Mouse (Mus musculus) layer of hippocampus, adult 18-20 months (tissue): ENCODE data around the gene Ptgr2. TPM values are rescaled to one million over a fixed set of nuclear protein-coding genes. Genes with fewer than 3 reads are reported as not detected.
"Not testable (repeated sequence)": the region's sequence is repeated elsewhere in the genome, so short reads cannot be mapped to it uniquely, and the experiment has no call there.

Experiments used
- DNase-seq, 2 experiments: peaks; one replicate each; pipeline ENCODE4 v3.0.0; 2022; ENCODE audit warnings: low spot score in 2 of 2
- total RNA-seq, 2 experiments: library from RNA; stranded (reverse); gene quantifications; 2 replicates each; pipeline ENCODE4 v1.2.3; 2021

Gene Ptgr2
- total RNA-seq, 2 experiments from 2014 or later: 38.7 to 41.7 TPM

GRCm38 (mm10) chr12:84304101-84304500 is 19.1 kb downstream of the Ptgr2 start:
- no peak for DNase-seq

GRCm38 (mm10) chr12:84304554-84304953 is 19.5 kb downstream of the Ptgr2 start:
- DNase-seq: no peak

- DNase-seq: no peak
Measured at GRCm38 (mm10) chr12:84311306-84311705, 26.3 kb downstream of the Ptgr2 start.

- DNase-seq: no peak
Measured at GRCm38 (mm10) chr12:84316006-84316405, 31.0 kb downstream of the Ptgr2 start.

GRCm38 (mm10) chr12:84316721-84317621 is 31.9 kb downstream of the Ptgr2 start, which contains the start of gene Zfp410:
Zfp410 (plus strand) TSS chr12:84316852.
- peak; percentile 74 to 84 for DNase-seq

- peak in 1 of 2 experiments; percentile 55 for DNase-seq
Measured at GRCm38 (mm10) chr12:84327111-84327512, 42.1 kb downstream of the Ptgr2 start.

- DNase-seq: no peak
Measured at GRCm38 (mm10) chr12:84336963-84337625, 52.1 kb downstream of the Ptgr2 start.

GRCm38 (mm10) chr12:84347192-84347591 is 62.2 kb downstream of the Ptgr2 start:
- no peak for DNase-seq

GRCm38 (mm10) chr12:84358699-84359098 is 73.7 kb downstream of the Ptgr2 start:
- DNase-seq: not testable (repeated sequence)

GRCm38 (mm10) chr12:84361555-84362489 is 76.8 kb downstream of the Ptgr2 start, which contains the start of the genes Coq6 and Fam161b:
Coq6 (plus strand) TSS chr12:84361657.
Fam161b (minus strand) TSS chr12:84361833.
- DNase-seq: peak; percentile 93 to 98

- no peak for DNase-seq
Measured at GRCm38 (mm10) chr12:84362872-84363271, 77.8 kb downstream of the Ptgr2 start.

- DNase-seq: no peak
Measured at GRCm38 (mm10) chr12:84364291-84364690, 79.3 kb downstream of the Ptgr2 start.

- DNase-seq: no peak
Measured at GRCm38 (mm10) chr12:84365137-84365536, 80.1 kb downstream of the Ptgr2 start.

Other genes starting within 250 kb of the Ptgr2 start
- gene Acot4, start 246.9 kb upstream of the Ptgr2 start, total RNA-seq: 1 to 10 TPM; 2.7 to 3.9 TPM
- gene Gm49366, start 246.3 kb upstream of the Ptgr2 start, total RNA-seq: 1 to 10 TPM in 1 of 2 experiments, not detected in 1; 1.3 TPM
- gene Acot3, start 233.1 kb upstream of the Ptgr2 start, total RNA-seq: 1 to 10 TPM; 3.1 to 3.4 TPM
- gene Acot5, start 215.9 kb upstream of the Ptgr2 start, total RNA-seq: 1 to 10 TPM; 6.0 to 6.5 TPM
- 1 to 10 TPM; 5.2 to 5.5 TPM for gene Acot6, start 184.6 kb upstream of the Ptgr2 start, total RNA-seq
- gene Dnal1, start 170.9 kb upstream of the Ptgr2 start, total RNA-seq: 10 to 100 TPM; 96.6 to 97.1 TPM
- gene Pnma1, start 136.7 kb upstream of the Ptgr2 start, total RNA-seq: 1 to 10 TPM; 2.9 to 3.0 TPM
- gene Elmsan1, start 66.4 kb upstream of the Ptgr2 start, total RNA-seq: 10 to 100 TPM; 26.9 to 31.3 TPM
- 10 to 100 TPM; 34.2 to 37.1 TPM for gene Zfp410, start 31.6 kb downstream of the Ptgr2 start, total RNA-seq
- gene Coq6, start 76.4 kb downstream of the Ptgr2 start, total RNA-seq: 10 to 100 TPM; 21.2 to 22.7 TPM
- gene Fam161b, start 76.6 kb downstream of the Ptgr2 start, total RNA-seq: 10 to 100 TPM; 12.4 to 13.0 TPM
- gene Entpd5, start 123.8 kb downstream of the Ptgr2 start, total RNA-seq: 10 to 100 TPM; 21.5 to 26.1 TPM
- 10 to 100 TPM in 1 of 2 experiments, 1 to 10 TPM in 1; 8.4 to 10.1 TPM for gene Bbof1, start 123.8 kb downstream of the Ptgr2 start, total RNA-seq
- 10 to 100 TPM; 12.5 to 15.3 TPM for gene Rnf113a2, start 132.0 kb downstream of the Ptgr2 start, total RNA-seq
- 10 to 100 TPM; 58.8 to 59.6 TPM for gene Aldh6a1, start 165.8 kb downstream of the Ptgr2 start, total RNA-seq
- gene Lin52, start 166.2 kb downstream of the Ptgr2 start, total RNA-seq: 10 to 100 TPM; 26.8 to 28.6 TPM